Mouse (Mus musculus) R1 (cell line): ENCODE results near the gene Trappc4.
"Not testable (repeated sequence)": the region's sequence is repeated elsewhere in the genome, so short reads cannot be mapped to it uniquely, and the experiment has no call there.

Experiments used
- DNase-seq: peaks from one replicate; pipeline ENCODE4 v3.0.0-alpha.2; 2018; ENCODE audit warnings: low read depth, low spot score

Trappc4 gene

DNA sequence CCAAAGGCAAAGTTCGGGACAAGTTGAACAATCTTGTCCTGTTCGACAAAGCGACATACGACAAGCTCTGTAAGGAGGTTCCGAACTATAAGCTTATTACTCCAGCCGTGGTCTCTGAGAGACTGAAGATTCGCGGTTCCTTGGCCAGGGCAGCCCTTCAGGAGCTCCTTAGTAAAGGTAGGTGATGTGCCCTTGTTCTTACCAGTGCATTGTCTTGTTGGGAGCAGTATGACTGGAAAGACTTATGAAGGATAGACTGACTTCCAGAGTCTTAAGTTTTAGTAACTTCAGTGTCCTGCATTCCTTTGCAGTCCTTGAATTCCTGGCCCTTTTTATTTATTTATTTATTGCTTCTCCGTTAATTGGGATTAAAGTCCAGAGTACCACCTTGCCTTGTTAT is 1.3 kb upstream of the Trappc4 start:
- not testable (repeated sequence) for DNase-seq

DNA sequence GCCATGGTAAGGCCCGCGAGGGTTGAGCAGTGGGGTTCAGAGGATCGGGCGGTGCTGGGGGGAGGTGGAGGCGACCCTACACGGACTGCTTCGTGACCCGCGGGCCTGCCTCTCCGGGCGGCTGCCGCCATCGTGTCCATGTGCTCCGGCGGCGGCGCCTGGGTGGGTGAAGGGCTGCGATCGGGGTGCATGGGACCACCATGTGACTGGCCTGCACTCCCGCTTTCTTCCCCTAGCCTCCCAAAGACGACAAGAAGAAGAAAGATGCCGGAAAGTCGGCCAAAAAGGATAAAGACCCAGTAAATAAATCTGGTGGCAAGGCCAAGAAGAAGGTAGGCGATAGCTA is 325 bp upstream of the Trappc4 start:
- DNase-seq: no peak

DNA sequence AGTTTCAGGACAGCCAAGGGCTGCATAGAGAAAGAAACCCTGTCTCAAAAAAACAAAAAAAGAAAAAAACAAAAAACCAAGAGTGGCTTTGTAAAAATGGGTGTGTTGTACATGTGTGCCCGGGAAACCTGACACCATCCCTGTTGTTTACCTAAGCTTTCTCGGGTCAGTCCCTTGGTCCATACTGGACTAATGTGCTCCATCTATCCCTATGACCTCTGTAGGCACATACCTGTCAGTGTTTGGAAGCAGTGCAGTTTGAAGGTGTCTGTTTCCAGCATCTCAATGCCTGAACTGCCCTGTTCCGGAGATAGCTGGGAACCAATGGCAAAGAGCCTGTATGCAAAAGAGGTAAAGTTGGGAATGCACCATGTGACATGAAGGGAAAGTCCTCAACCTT is 2.4 kb downstream of the Trappc4 start:
- no peak for DNase-seq

DNA sequence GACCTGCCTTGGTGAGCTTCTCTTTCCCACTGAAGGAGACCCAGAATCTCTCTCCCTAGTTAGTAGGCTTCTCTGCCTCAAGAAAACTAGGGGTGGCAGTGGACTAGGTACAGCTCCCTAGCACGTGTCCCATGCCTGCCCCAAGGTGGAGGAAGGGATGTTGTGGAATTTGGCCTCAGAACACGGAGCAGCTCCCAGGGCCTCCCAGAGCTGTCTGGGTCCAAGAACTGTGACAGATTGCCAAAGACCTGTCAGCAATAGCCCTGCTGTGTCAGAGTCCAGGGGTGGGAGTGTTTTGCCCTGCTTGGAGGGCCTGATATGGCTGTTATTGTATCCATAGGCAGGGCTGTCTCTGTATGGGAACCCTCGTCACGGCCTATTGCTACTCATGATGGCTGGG is 6.3 kb downstream of the Trappc4 start:
- no peak for DNase-seq

DNA sequence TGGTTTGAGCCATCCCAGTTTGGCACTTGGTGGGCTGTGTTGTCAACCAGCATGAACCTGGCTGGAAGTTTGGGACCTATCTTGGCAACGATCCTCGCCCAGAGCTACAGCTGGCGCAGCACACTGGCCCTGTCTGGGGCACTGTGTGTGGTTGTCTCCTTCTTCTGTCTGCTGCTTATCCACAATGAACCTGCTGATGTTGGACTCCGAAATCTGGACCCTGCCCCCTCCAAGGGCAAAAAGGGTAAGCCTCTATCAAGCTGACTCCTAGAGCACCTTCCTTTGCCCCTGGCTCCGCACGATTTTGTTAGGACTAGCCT is 7.6 kb downstream of the Trappc4 start:
- no peak for DNase-seq

DNA sequence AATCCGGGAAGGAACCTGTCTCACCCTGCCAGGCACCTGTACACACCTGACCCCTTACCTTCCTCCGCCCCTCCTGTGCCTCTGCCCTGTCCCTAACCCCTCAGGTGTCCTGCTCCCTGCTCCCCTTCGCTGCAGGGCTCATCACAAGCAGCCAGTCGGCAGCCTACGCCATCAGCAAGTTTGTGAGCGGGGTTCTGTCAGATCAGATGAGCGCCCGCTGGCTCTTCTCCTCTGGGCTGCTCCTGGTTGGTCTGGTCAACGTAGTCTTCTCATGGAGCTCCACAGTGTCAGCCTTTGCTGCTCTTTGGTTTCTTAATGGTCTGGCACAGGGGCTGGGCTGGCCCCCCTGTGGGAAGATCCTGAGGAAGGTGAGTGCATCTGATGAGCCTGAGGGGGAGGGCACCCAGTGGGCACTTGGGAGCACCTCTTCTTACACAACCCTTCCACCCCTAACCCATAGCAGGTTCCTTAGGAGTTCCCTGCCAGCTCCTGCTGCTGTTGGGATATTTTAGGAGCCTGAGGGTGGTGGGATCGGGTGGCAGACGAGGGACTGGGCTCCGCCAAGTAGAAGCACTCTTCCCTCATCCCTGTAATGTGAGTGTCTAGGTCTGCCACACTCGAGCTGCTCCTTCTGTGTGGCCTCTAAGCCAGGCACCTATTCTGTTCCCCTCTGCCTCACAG is 8.1 kb downstream of the Trappc4 start:
- no peak for DNase-seq

DNA sequence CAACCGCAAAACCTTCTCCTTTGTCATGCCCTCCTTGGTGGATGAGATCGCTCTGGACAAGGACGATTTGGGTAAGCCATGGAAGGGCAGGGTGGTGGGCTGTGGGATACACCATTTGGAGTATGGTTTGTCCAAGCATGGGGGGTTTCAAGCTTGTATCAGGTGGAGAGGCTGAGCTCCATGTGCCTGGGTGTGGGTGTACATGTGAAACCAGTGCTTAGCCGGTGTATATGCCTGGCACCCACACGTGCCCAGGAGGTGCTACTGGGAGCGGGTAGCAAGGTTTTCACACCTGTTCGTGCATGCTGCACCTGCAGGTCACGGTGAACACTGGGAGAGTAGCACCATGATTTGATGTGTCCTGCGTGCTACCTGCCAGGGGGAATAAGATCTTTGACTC is 8.8 kb downstream of the Trappc4 start:
- no peak for DNase-seq

DNA sequence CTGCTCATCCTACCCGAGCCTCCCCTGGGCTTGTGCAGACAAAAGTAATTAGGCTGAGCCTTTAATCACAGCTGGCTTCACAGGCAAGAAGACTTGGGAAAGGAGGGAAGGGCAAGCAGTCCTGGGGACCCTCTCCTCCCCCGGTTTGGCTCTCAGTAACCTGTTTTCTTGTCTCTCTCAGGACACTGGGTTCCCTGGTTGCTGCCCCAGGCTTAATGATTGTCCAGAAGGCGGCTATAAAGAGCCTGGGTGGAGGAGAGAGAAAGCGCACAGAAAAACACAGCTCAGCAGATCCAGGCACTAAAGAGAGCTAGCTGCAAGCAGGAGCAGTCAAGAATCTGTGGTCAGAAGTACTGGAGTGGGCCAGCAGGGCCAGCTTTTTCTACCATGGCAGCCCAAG is 9.3 kb downstream of the Trappc4 start:
- DNase-seq: no peak

DNA sequence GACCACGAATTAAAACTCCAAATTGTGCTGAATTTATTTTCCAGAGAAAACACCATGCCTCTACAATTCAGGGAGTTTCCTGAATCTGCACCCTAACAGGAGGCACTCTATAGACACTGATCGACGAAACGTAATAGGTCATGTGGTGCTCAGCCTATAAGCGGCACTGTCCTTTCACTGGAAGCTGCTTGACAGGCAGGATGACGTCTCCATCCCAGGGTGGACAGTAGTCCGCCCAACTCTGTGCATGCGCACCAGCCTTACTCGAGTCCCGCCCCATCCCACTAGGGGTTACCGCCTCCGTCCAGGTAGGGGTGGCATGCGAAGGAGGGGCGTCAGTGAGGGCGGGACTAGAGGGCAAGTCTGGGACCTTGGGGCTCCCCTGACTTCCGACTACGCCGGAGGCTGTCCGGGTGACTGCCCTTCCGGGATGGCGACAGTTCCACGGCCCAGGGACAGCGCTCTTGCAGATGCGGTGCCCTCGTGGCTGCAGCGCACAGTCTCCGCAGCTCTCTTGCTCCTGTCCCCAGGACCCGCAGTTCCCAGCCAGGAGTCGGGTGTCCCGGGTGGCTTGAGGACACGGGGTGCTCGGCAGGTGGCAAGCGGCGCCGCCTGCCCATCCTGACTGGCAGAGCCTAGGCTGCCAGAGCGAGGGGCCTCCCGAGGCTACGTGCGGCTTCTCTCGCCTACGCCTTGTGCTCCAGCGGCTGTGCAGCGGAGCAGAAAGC is 10.6 kb downstream of the Trappc4 start, which contains the start of gene Slc37a4:
Gene Slc37a4, plus strand, starts transcription at position 169 of the 728 bp plus-strand sequence.
- DNase-seq: peak; percentile 98

DNA sequence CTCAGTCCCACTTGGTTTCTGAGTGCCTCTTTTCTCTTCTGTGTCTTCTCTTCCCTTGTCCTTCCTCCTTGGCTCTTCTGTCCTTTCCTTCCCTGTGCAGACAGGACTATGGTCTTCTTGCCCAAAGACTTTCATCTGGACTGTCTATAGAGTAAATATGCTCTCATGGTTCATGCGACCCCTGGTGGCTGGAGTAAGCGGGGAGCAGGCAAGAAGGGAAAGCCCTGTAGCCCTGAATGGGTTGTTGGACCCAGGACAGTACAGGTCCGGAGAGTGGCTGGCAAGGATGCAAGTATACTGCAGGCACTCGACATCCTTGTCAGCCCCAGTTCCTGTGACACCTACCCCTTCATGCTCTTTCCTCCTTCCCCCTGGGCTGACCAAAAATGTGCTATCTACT is 15.9 kb downstream of the Trappc4 start:
- peak; percentile 70 for DNase-seq

DNA sequence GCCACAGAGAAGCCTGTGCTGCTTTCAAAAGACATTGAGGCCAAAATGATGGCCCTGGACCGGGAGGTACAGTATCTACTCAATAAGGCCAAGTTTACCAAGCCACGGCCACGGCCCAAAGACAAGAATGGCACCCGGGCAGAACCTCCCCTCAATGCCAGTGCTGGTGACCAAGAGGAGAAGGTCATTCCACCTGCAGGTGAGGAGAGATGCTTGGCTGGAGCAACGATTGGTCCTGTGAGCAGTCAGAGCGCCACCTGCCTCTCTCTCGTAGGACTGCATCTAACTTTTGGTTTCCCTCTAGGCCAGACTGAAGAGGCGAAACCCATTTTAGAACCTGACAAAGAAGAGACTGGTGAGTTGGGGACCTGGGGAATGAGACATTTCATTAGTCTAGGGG is 18.1 kb downstream of the Trappc4 start:
- DNase-seq: peak; percentile 77

DNA sequence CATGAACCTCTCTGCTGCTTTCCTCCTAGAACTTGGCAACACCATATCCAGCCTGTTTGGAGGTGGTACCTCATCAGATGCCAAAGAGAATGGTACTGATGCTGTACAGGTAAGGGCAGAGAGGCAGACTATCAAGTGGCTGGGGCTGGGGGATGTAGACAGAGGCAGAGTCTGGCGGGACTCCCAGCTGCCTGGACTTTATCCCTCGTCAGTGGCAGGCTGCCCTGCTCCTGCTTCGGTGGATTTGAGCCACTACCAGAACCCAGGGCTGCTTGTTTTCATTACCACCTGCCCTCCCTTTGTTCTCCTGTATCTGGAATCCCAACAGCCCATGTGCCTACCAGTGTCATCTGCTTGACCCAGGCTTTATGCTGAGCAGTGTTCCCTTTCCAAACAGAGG is 20.2 kb downstream of the Trappc4 start:
- DNase-seq: no peak

DNA sequence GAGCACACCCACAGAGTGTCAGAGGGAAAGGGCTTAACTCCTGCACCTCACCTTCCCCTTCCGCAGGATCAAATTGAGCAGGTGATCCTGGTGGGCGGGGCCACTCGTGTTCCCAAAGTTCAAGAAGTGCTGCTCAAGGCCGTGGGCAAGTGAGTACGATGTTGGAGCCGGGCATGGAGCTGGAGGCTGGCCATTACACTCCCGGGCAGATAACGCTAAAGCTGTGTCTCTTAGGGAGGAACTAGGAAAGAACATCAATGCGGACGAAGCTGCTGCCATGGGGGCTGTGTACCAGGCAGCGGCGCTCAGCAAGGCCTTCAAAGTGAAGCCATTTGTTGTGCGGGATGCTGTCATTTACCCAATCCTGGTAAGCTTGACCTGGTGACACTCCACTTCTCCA is 22.8 kb downstream of the Trappc4 start:
- no peak for DNase-seq

DNA sequence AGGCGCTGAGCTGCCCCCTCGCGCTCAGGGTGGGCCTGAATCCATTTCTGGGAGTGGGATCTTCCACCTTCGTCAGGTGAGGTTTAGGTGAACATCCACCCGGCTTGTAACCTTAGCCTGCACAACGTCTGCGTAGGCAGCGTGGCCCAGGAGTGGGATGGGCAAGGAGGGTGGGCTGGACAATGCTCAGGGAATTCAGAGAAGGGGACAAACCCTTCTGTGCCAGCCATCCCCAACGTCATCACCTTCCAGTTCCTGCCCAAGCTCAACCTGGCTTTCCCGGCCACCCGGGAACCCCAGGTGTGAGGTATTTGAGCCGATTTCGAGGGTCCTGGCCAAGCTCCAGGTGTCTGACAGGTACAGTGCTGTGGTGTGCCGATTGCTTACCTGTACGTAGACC is 27.5 kb downstream of the Trappc4 start:
- DNase-seq: no peak

DNA sequence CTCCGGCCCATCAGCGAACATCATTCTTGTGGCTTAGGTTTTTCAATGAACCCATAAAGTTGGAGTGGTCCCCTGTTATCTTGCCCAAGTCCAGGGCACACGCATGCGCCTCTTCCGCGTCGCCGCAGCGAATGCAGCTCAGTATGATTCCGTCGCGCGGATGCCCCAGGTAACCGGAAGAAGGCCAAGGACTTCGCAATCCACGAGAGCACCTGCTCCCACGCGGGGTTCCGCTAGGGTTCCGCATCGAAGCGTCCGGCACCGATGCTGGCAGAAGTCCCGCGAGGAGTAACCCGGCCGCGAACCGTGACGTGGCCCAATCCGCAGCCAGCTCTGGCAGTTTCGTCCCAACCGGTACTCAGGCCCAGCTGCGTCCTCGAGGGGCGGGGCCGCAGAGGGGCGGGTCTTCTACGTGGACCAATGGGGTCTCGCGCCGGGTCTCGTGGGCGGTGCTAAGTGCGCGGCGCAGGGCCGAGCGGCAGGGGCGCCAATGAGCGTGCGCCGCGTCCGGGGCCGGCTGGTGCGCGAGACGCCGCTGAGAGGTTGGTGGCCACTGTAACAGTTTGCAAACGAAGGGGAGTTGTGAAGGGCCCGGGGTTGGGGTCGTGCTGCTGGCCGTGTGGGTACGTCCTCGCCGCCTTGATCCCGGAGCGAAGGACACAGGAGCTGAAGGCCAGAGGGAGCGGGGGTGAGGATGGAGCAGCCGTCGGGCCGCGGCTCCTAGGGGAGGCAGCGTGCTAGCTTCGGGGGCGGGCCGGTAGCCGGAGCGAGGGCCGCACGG is 28.2 kb downstream of the Trappc4 start, which contains the start of gene Hyou1:
Gene Hyou1, plus strand, starts transcription at position 437 of the 781 bp plus-strand sequence.
- peak; percentile 98 for DNase-seq

DNA sequence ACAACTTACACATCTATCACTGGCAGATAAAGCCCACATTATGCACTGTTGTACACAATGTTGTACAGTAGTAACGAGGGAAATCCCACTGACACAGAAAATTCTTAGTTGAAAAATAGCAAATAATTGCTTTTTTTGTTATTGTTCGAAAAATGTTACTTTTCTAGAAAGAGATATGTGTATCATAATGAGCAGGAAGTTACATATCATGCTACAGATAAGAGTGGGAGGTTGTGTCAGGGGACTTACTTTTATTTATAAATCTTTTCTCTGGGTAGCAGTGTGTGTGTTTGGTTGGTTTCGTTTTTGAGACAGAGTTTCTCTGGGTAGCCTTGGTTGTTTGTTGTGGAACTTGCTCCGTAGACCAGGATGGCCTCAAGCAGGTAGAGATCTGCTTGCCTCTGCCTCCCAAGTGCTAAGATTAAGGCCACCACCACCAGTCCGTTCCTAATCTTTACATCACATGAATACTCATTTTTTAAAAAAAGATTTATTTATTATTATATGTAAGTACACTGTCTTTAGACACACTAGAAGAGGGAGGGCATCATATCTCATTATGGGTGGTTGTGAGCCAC is 29.2 kb downstream of the Trappc4 start:
- DNase-seq: no peak

DNA sequence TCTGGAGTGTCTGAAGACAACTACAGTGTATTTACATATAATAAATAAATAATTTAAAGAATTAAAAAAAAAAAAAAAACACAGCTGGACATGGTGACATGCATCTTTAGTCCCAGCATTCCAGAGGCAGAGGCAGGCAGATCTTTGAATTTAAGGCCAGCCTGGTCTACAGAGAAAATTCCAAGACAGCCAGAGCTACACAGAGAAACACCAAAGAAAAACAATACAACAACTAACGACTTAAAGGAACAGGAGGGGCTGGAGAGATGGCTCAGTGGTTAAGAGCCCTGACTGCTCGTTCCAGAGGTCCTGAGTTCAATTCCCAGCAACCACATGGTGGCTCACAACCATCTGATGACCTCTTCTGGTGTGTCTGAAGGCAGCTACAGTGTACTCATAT is 30.1 kb downstream of the Trappc4 start:
- not testable (repeated sequence) for DNase-seq

DNA sequence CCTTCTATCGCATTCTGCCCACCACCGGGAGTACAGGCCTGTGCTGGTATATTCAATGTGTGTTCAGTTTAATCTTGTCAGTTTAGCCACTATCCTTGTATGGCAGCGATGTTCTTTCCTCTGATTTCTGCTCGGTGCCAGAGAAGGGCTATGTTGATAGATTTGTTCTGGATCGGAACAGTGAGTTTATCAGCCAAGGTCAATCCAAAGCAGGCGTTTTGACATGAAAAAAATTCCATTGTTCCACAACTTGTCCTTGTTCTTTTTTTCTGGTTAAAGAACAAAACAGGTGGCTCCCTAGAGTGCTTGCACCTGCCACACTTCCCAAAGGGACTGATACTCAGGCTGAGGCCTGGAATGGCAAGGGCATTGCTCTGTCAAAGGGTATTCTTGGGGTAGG is 31.3 kb downstream of the Trappc4 start:
- DNase-seq: peak; percentile 45

DNA sequence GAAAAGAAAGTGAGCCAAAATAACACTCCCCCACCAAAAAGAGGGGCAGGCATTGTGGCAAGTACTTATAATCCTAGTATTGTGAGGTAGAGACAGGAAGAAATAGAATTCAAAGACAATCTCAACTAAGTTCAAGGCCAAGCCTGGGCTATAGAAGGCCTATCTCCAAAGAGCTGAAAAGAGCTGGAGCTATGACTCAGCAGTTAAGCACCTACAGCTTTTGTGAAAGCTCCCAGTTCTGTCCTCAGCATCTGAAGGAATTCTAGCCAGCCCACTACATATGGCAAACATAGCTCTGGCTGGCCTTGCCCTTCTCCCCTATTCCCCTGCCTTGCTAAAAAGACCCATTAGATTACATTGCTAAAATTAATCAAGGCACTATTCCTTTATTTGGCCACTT is 34.0 kb downstream of the Trappc4 start:
- no peak for DNase-seq

DNA sequence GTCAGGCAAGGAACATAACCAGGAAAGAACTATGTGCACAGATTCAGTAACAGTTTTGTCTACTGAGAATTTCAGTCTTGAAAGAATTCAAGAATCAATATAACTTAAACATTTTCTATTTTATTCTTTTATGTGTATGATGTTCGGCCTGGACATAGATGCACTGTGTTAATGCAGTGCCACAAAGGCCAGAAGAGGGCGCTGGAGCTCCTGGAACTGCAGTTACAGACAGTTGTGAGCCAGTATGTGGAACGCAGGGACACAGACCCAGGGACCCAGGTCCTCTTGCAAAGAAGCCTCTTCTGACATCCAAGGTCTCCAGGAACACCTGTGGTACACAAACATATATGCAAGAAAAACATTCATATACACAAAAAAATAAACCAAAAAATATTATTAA is 42.9 kb downstream of the Trappc4 start:
- peak; percentile 85 for DNase-seq

DNA sequence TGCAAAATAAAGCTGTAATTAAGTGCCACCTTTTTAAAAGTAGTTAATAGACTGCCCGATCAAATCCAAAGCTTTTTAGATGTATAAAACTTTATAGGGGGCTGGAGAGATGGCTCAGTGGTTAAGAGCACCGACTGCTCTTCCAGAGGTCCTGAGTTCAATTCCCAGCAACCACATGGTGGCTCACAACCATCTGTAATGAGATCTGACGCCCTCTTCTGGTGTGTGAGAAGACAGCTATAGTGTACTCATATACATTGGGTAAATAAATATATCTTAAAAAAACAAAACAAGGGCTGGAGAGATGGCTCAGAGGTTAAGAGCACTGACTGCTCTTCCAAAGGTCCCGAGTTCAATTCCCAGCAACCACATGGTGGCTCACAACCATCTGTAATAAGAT is 45.5 kb downstream of the Trappc4 start:
- DNase-seq: not testable (repeated sequence)

DNA sequence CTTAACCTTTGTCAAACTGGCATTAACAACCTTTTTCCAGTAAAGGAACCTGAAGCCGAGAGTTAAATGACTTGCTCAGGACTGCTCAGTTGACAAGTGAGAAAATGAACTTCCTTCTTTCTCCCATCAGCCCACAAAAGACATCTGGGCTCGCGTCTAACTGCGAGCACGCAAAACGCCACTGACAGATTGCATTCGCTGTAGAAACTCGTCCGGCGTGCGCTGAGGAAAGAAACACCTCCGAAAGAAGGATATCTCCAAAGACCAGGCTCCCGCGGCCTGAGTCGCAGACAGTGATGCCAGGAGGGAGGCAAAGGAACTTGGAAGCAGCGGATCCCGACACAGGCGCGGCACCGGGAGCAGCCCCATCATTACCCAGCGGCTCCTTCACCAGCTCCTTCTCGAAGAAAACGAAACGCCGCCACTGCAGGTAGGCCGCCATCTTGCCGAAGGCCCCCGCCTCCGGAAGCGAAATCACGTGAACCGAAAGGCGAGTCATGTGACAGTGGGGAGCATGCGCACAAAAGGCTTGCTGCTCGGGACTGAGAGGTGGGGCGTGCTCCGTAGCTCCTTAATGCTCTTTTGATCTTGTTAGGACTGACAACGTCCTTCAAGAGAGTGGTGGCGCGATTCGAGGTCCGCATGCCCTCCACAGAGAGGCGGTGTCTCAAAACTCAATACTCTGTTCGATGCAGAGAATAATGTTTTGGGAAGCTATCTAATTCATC is 46.0 kb downstream of the Trappc4 start, which contains the start of gene Vps11:
Gene Vps11, minus strand, starts transcription at position 481 of the 728 bp plus-strand sequence.
- DNase-seq: peak; percentile 98
